Comparison of ENCODE assay signal across 9 mouse cellular contexts in the genomic region with DNA sequence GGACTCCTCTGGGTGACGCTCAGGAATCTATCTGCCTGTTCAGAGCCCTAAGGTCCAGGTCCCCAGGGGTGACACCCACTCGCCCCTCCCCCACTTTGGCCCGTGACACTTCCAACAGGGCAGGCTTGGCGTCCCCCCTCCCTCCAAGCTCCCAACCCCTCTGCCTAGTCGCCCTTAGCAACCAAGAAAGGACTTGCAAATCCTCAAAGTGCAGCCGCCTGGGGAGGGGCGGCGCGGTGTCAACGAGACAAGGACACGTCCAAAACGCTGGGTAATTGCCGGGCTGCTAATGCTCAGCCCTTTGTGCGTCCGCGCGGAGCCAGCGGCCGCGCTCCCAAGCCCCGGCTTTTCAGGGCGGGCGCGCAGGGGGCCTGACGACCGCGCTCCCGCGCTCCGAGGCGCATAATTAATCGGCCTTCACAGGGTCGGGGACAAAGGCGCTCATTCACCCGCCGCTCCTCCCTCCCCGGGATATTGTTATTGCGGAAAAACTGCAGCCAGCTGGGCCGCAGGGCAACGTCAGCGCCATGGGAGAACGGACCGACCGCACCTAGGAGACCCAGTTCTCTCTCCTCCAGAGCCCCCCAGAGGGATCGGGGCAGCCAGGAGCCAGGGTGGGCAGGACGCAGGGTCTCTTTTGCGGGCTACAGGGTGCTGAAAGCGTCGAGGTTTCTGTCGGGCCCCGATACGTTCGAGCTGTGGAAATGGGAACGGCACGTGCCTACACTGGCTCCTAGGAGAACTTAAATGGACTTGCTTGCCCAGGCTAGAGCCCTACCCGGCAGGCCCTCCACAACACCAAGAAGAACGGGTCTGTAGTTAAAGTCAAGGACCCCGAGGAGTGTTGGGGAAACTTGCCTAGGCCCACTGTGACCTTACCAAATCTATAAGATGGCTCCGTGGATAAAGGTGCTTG.
A peak's percentile ranks its signal among the peaks of the same experiment; 100 is the strongest.
DNase-seq lines count a peak whose midpoint lies in the region; ATAC-seq and TF ChIP-seq lines count a peak whose summit lies in the region.
"Had no signal": no experiment of that assay in that cellular context is flagged by ENCODE, and none has a peak within 500 bp of the region (broad histone marks: within the 10 kb centered on the region; RNA-seq: fewer than 3 reads in every experiment).

No protein-coding gene starts in this region.

- H3K36me3 ChIP-seq in kidney, embryonic 14.5 days (ENCODE audit: control insufficient read depth, insufficient read depth, low read length): no peaks in the 10 kb centered on the region
- H3K36me3 ChIP-seq in heart, embryonic 13.5 days: no peaks in the 10 kb centered on the region
- no peaks in the 10 kb centered on the region for H3K36me3 ChIP-seq in liver, embryonic 16.5 days (ENCODE audit: control insufficient read depth, insufficient read depth)

- peak overlapping the region; percentile 64 for H3K4me2 ChIP-seq in kidney, embryonic 14.5 days (replicated peaks; ENCODE audit: low read depth, low read length)
- peak overlapping the region; percentile 84 for H3K4me2 ChIP-seq in heart, embryonic 13.5 days
- peak overlapping the region; percentile 61 for H3K4me2 ChIP-seq in liver, embryonic 16.5 days (ENCODE audit: low read depth, low read length)

- peak overlapping the region; percentile 38 for H3K4me3 ChIP-seq in kidney, embryonic 14.5 days (ENCODE audit: low read length)
- H3K4me3 ChIP-seq in heart, embryonic 13.5 days: peak overlapping the region; percentile 52
- peak overlapping the region; percentile 47 for H3K4me3 ChIP-seq in layer of hippocampus, adult 2 months
- H3K4me3 ChIP-seq in liver, embryonic 16.5 days (ENCODE audit: low read depth, low read length): peak overlapping the region; percentile 37

- no peak for TF ChIP-seq CTCF in layer of hippocampus, adult 2 months (conservative IDR thresholded peaks at IDR 0.05)

- peak; percentile 87 for ATAC-seq in kidney, embryonic 14.5 days (ENCODE audit: low FRiP score, low TSS enrichment)
- ATAC-seq in heart, embryonic 13.5 days (ENCODE audit: extremely low read depth, insufficient number of reproducible peaks, low FRiP score, low TSS enrichment): peak; percentile 61; the same call in 1 of the 2 replicates
- ATAC-seq in liver, embryonic 16.5 days (ENCODE audit: low read depth): peak; percentile 5; the same call in 1 of the 2 replicates

- no peak for DNase-seq in kidney, adult 9 months
- peak; percentile 95 for DNase-seq in embryo, embryonic 11 days
- DNase-seq in layer of hippocampus, adult 2 months (ENCODE audit: low spot score in 2 of 2): peak; percentile 62 to 89
- DNase-seq in retina, embryonic 14.5 days (ENCODE audit: low spot score): peak; percentile 92
- no peak for DNase-seq in natural killer cell, adult 2 months (ENCODE audit: low spot score in 2 of 2)

- 3% methylated on average over 59 of the region's 59 CpGs for WGBS in kidney, embryonic 14.5 days
- WGBS in heart, embryonic 13.5 days: 5% methylated on average over 59 of the region's 59 CpGs
- WGBS in liver, embryonic 16.5 days (ENCODE audit: insufficient replicate concordance): 9% methylated on average over 59 of the region's 59 CpGs

- H3K9me3 ChIP-seq in kidney, embryonic 14.5 days (ENCODE audit: control insufficient read depth, low read length): no peaks in the 10 kb centered on the region
- H3K9me3 ChIP-seq in heart, embryonic 13.5 days: no peaks in the 10 kb centered on the region
- no peaks in the 10 kb centered on the region for H3K9me3 ChIP-seq in liver, embryonic 16.5 days (replicated peaks; ENCODE audit: control insufficient read depth, low read length)

- 0 out of 2 replicates have a peak overlapping the region, but pooled peaks have one; percentile 4 for H3K27ac ChIP-seq in kidney, embryonic 14.5 days (ENCODE audit: low read depth, low read length)
- peak overlapping the region; percentile 28; the same call in 1 of the 2 replicates for H3K27ac ChIP-seq in heart, embryonic 13.5 days (replicated peaks)
- H3K27ac ChIP-seq in layer of hippocampus, adult 2 months: peak overlapping the region; percentile 92
- H3K27ac ChIP-seq in liver, embryonic 16.5 days (ENCODE audit: low read length): no peak overlapping the region

- H3K4me1 ChIP-seq in kidney, embryonic 14.5 days (ENCODE audit: control insufficient read depth, insufficient read depth, low read length): peaks cover 22% of the 10 kb centered on the region
- peaks cover 30% of the 10 kb centered on the region for H3K4me1 ChIP-seq in heart, embryonic 13.5 days
- peaks cover 4% of the 10 kb centered on the region for H3K4me1 ChIP-seq in liver, embryonic 16.5 days (ENCODE audit: control insufficient read depth, low read depth, low read length)

- peak overlapping the region; percentile 61 for H3K9ac ChIP-seq in kidney, embryonic 14.5 days (ENCODE audit: low read depth, low read length)
- H3K9ac ChIP-seq in heart, embryonic 13.5 days: peak overlapping the region; percentile 85
- peak overlapping the region; percentile 8; the same call in 1 of the 2 replicates for H3K9ac ChIP-seq in liver, embryonic 16.5 days (ENCODE audit: low read depth, low read length)

- H3K27me3 ChIP-seq in kidney, embryonic 14.5 days (ENCODE audit: control insufficient read depth, insufficient read depth, low read length): no peaks in the 10 kb centered on the region
- peaks cover 12% of the 10 kb centered on the region for H3K27me3 ChIP-seq in heart, embryonic 13.5 days (replicated peaks)
- peaks cover 33% of the 10 kb centered on the region for H3K27me3 ChIP-seq in liver, embryonic 16.5 days (ENCODE audit: control insufficient read depth, insufficient read depth, low read depth, low read length)
- H3K27me3 ChIP-seq: CH12.LX had no signal

Comparison
In these comparisons a context has a peak if more than half of its experiments do, and no peak if none do; other contexts are left out.
1. ATAC-seq: peak in every context shown above with its lines; median percentile 87 in kidney, embryonic 14.5 days; 61 in heart, embryonic 13.5 days; 5 in liver, embryonic 16.5 days.
2. H3K9ac ChIP-seq: peak in every context shown above with its lines; median percentile 85 in heart, embryonic 13.5 days; 61 in kidney, embryonic 14.5 days; 8 in liver, embryonic 16.5 days.
3. DNase-seq: peak in embryo, embryonic 11 days (single experiment), layer of hippocampus, adult 2 months (2 of 2) and retina, embryonic 14.5 days (single experiment); none in kidney, adult 9 months (single experiment) and natural killer cell, adult 2 months (0 of 2).
4. Peak in every context shown above with its lines, with median percentiles within 50 percentile points of each other: H3K4me2 ChIP-seq and H3K4me3 ChIP-seq.